Mouse (Mus musculus): ENCODE results near the gene Rrp1b. TPM values are rescaled to one million over a fixed set of nuclear protein-coding genes. Genes with fewer than 3 reads are reported as not detected.
"Not testable (repeated sequence)": the region's sequence is repeated elsewhere in the genome, so short reads cannot be mapped to it uniquely, and the experiment has no call there.

Gene Rrp1b
- polyA plus RNA-seq, 1 experiment from 2014 or later: 44.7 TPM

- not testable (repeated sequence) for ATAC-seq
Measured at GRCm38 (mm10) chr17:32064762-32065161, 28.9 kb downstream of the Rrp1b start.

GRCm38 (mm10) chr17:32067541-32067940, 31.6 kb downstream of the Rrp1b start:
- Histone ChIP-seq H3K9me3 (peaks cover 3% of the 10 kb centered on the region; the same call in 1 of the 2 replicates), H3K27ac (no peak overlapping the region), H3K4me1 (replicated peaks) (0 out of 2 replicates have a peak, but pooled peaks cover 8% of the 10 kb centered on the region), H3K4me2 (replicated peaks) (no peak overlapping the region), H3K4me3 (replicated peaks) (no peak overlapping the region), H3K27me3 (no peaks in the 10 kb centered on the region), H3K9ac (replicated peaks) (no peak overlapping the region), H3K36me3 (no peaks in the 10 kb centered on the region)
- WGBS: 80% methylated on average over 9 of the region's 9 CpGs
- no peak for ATAC-seq

More at GRCm38 (mm10) chr17:32064762-32065161, 28.9 kb downstream of the Rrp1b start:
- not testable (repeated sequence) for H3K4me2 ChIP-seq (replicated peaks); H3K4me3 ChIP-seq (replicated peaks); H3K4me1 ChIP-seq (replicated peaks); H3K27ac ChIP-seq; H3K9me3 ChIP-seq; H3K9ac ChIP-seq (replicated peaks); H3K27me3 ChIP-seq
- 46% methylated on average over 8 of the region's 8 CpGs for WGBS
- H3K36me3 ChIP-seq: peaks cover 26% of the 10 kb centered on the region

GRCm38 (mm10) chr17:32068381-32068780, 32.5 kb downstream of the Rrp1b start:
- Histone ChIP-seq H3K9me3 (peaks cover 3% of the 10 kb centered on the region; the same call in 1 of the 2 replicates), H3K27me3 (no peaks in the 10 kb centered on the region), H3K4me3 (replicated peaks) (no peak overlapping the region), H3K27ac (no peak overlapping the region), H3K36me3 (no peaks in the 10 kb centered on the region), H3K9ac (replicated peaks) (no peak overlapping the region), H3K4me1 (replicated peaks) (0 out of 2 replicates have a peak, but pooled peaks cover 8% of the 10 kb centered on the region), H3K4me2 (replicated peaks) (no peak overlapping the region)
- WGBS: 91% methylated on average over 11 of the region's 11 CpGs
- no peak for ATAC-seq

- peaks cover 3% of the 10 kb centered on the region; the same call in 1 of the 2 replicates for H3K9me3 ChIP-seq
- no peak for ATAC-seq
- H3K27ac ChIP-seq: no peak overlapping the region
- no peaks in the 10 kb centered on the region for H3K27me3 ChIP-seq
- H3K4me3 ChIP-seq (replicated peaks): no peak overlapping the region
- H3K4me1 ChIP-seq (replicated peaks): 0 out of 2 replicates have a peak, but pooled peaks cover 8% of the 10 kb centered on the region
- 88% methylated on average over 2 of the region's 2 CpGs for WGBS
- H3K4me2 ChIP-seq (replicated peaks): no peak overlapping the region
- no peaks in the 10 kb centered on the region for H3K36me3 ChIP-seq
- no peak overlapping the region for H3K9ac ChIP-seq (replicated peaks)
Measured at GRCm38 (mm10) chr17:32068810-32069209, 32.9 kb downstream of the Rrp1b start.

GRCm38 (mm10) chr17:32073359-32073758, 37.5 kb downstream of the Rrp1b start:
- Histone ChIP-seq H3K4me2 (replicated peaks) (no peak overlapping the region), H3K9me3 (peaks cover 3% of the 10 kb centered on the region; the same call in 1 of the 2 replicates), H3K27me3 (no peaks in the 10 kb centered on the region), H3K9ac (replicated peaks) (no peak overlapping the region), H3K4me3 (replicated peaks) (no peak overlapping the region), H3K4me1 (replicated peaks) (no peaks in the 10 kb centered on the region), H3K36me3 (no peaks in the 10 kb centered on the region), H3K27ac (no peak overlapping the region)
- 0% methylated on average over 2 of the region's 2 CpGs for WGBS
- ATAC-seq: peak; percentile 69

GRCm38 (mm10) chr17:32074658-32075057, 38.8 kb downstream of the Rrp1b start:
- Histone ChIP-seq H3K4me2 (replicated peaks) (no peak overlapping the region), H3K9me3 (peaks cover 3% of the 10 kb centered on the region; the same call in 1 of the 2 replicates), H3K36me3 (no peaks in the 10 kb centered on the region), H3K27me3 (no peaks in the 10 kb centered on the region), H3K9ac (replicated peaks) (no peak overlapping the region), H3K27ac (no peak overlapping the region), H3K4me3 (replicated peaks) (no peak overlapping the region), H3K4me1 (replicated peaks) (no peaks in the 10 kb centered on the region)
- 58% methylated on average over 4 of the region's 4 CpGs for WGBS
- ATAC-seq: no peak

- peak; percentile 50; the same call in 1 of the 2 replicates for ATAC-seq
- Histone ChIP-seq H3K36me3 (no peaks in the 10 kb centered on the region), H3K9me3 (peaks cover 2% of the 10 kb centered on the region; the same call in 1 of the 2 replicates), H3K27ac (no peak overlapping the region), H3K4me2 (replicated peaks) (no peak overlapping the region), H3K9ac (replicated peaks) (no peak overlapping the region), H3K4me1 (replicated peaks) (no peaks in the 10 kb centered on the region), H3K27me3 (no peaks in the 10 kb centered on the region), H3K4me3 (replicated peaks) (no peak overlapping the region)
- 0% methylated on average over 2 of the region's 2 CpGs for WGBS
Measured at GRCm38 (mm10) chr17:32075164-32075563, 39.3 kb downstream of the Rrp1b start.

- no peak overlapping the region for H3K27ac ChIP-seq
- no peaks in the 10 kb centered on the region for H3K4me1 ChIP-seq (replicated peaks)
- H3K9me3 ChIP-seq: no peaks in the 10 kb centered on the region
- ATAC-seq: no peak
- H3K4me2 ChIP-seq (replicated peaks): no peak overlapping the region
- H3K9ac ChIP-seq (replicated peaks): no peak overlapping the region
- WGBS: 94% methylated on average over 2 of the region's 2 CpGs
- H3K36me3 ChIP-seq: no peaks in the 10 kb centered on the region
- H3K27me3 ChIP-seq: no peaks in the 10 kb centered on the region
- no peak overlapping the region for H3K4me3 ChIP-seq (replicated peaks)
Measured at GRCm38 (mm10) chr17:32083351-32083750, 47.5 kb downstream of the Rrp1b start.

GRCm38 (mm10) chr17:32087069-32087468, 51.2 kb downstream of the Rrp1b start:
- ATAC-seq: no peak
- H3K9ac ChIP-seq (replicated peaks): no peak overlapping the region
- H3K27ac ChIP-seq: no peak overlapping the region
- no peak overlapping the region for H3K4me3 ChIP-seq (replicated peaks)
- H3K4me1 ChIP-seq (replicated peaks): peaks cover 15% of the 10 kb centered on the region
- no peak overlapping the region for H3K4me2 ChIP-seq (replicated peaks)
- H3K9me3 ChIP-seq: no peaks in the 10 kb centered on the region
- H3K36me3 ChIP-seq: no peaks in the 10 kb centered on the region
- WGBS: 97% methylated on average over 2 of the region's 2 CpGs
- no peaks in the 10 kb centered on the region for H3K27me3 ChIP-seq

- no peaks in the 10 kb centered on the region for H3K36me3 ChIP-seq
- peak; percentile 69 for ATAC-seq
- H3K9ac ChIP-seq (replicated peaks): peak overlapping the region; percentile 48
- H3K27me3 ChIP-seq: no peaks in the 10 kb centered on the region
- WGBS: 14% methylated on average over 1 of the region's 1 CpGs
- no peaks in the 10 kb centered on the region for H3K9me3 ChIP-seq
- H3K27ac ChIP-seq: peak overlapping the region; percentile 40; the same call in 1 of the 2 replicates
- H3K4me3 ChIP-seq (replicated peaks): peak overlapping the region; percentile 26
- H3K4me1 ChIP-seq (replicated peaks): peaks cover 15% of the 10 kb centered on the region
- peak overlapping the region; percentile 53 for H3K4me2 ChIP-seq (replicated peaks)
Measured at GRCm38 (mm10) chr17:32091032-32091363, 55.1 kb downstream of the Rrp1b start.

GRCm38 (mm10) chr17:32091364-32092240, 55.7 kb downstream of the Rrp1b start:
- not testable (repeated sequence) for H3K27me3 ChIP-seq, H3K9me3 ChIP-seq, H3K36me3 ChIP-seq
- Histone ChIP-seq H3K4me1 (replicated peaks) (peaks cover 15% of the 10 kb centered on the region), H3K4me3 (replicated peaks) (peak overlapping the region; percentile 26), H3K27ac (peak overlapping the region; percentile 40; the same call in 1 of the 2 replicates), H3K9ac (replicated peaks) (peak overlapping the region; percentile 48; the same call in 1 of the 2 replicates), H3K4me2 (replicated peaks) (peak overlapping the region; percentile 53)
- peak; percentile 94 for ATAC-seq
- 10% methylated on average over 16 of the region's 16 CpGs for WGBS

- no peaks in the 10 kb centered on the region for H3K36me3 ChIP-seq
- no peaks in the 10 kb centered on the region; the same call in 1 of the 2 replicates for H3K27me3 ChIP-seq
- H3K4me2 ChIP-seq (replicated peaks): no peak overlapping the region
- no peak for ATAC-seq
- no peak overlapping the region for H3K4me3 ChIP-seq (replicated peaks)
- H3K27ac ChIP-seq: no peak overlapping the region
- no peak overlapping the region for H3K9ac ChIP-seq (replicated peaks)
- H3K4me1 ChIP-seq (replicated peaks): peaks cover 15% of the 10 kb centered on the region
- 97% methylated on average over 1 of the region's 1 CpGs for WGBS
- H3K9me3 ChIP-seq: no peaks in the 10 kb centered on the region
Measured at GRCm38 (mm10) chr17:32092241-32092619, 56.3 kb downstream of the Rrp1b start.

Data from midbrain, embryonic 13.5 days (tissue).